Mouse (Mus musculus) forebrain, postnatal 0 days (tissue): ENCODE results near the gene Gimap4. TPM values are rescaled to one million over a fixed set of nuclear protein-coding genes. Genes with fewer than 3 reads are reported as not detected.

Experiments used
- ATAC-seq: fragments of 200-750 bp; cut with Nextera tagmentation; 2 replicates; pipeline ENCODE4 v1.8.0; 2017; ENCODE audit warnings: mild to moderate bottlenecking, moderate library complexity
- DNase-seq: peaks from one replicate; pipeline ENCODE4 v3.0.0-alpha.2; 2015
- H3K27ac ChIP-seq: fragments of 300-500 bp; sonication (generic); 2 replicates; pipeline ENCODE4 v1.5.1; 2014; ENCODE audit warnings: low read depth, mild to moderate bottlenecking, antibody characterized with exemption, low read length, moderate library complexity, mixed read lengths
- H3K27me3 ChIP-seq: fragments of 300-500 bp; sonication (generic); 2 replicates; pipeline ENCODE4 v1.6.1; 2014; ENCODE audit warnings: mild to moderate bottlenecking, low read length, mixed read lengths; ENCODE audit not compliant: insufficient read depth
- H3K36me3 ChIP-seq: fragments of 300-500 bp; sonication (generic); 2 replicates; pipeline ENCODE4 v1.6.1; 2014; ENCODE audit warnings: mild to moderate bottlenecking, moderate library complexity; ENCODE audit not compliant: insufficient read depth
- H3K4me1 ChIP-seq: fragments of 300-500 bp; sonication (generic); 2 replicates; pipeline ENCODE4 v1.6.1; 2014; ENCODE audit warnings: antibody characterized with exemption; ENCODE audit not compliant: insufficient read depth
- H3K4me2 ChIP-seq: fragments of 300-500 bp; sonication (generic); 2 replicates; pipeline ENCODE4 v1.6.1; 2014; ENCODE audit warnings: low read depth, mild to moderate bottlenecking, moderate library complexity
- H3K4me3 ChIP-seq: fragments of 300-500 bp; sonication (generic); 2 replicates; pipeline ENCODE4 v1.5.1; 2014; ENCODE audit warnings: low read depth, low read length, mixed read lengths
- H3K9ac ChIP-seq: fragments of 300-500 bp; sonication (generic); 2 replicates; pipeline ENCODE4 v1.6.1; 2014; ENCODE audit warnings: mild to moderate bottlenecking
- H3K9me3 ChIP-seq: fragments of 300-500 bp; sonication (generic); 2 replicates; pipeline ENCODE4 v1.6.1; 2016; ENCODE audit warnings: low read length
- CTCF ChIP-seq: sonication (generic); IDR thresholded peaks from 2 replicates; pipeline ENCODE4 v1.5.1; 2016; ENCODE audit warnings: antibody characterized with exemption, control low read depth, low read depth
- WGBS: fragments of 180-500 bp; shearing (Covaris S2); extraction: QIAGEN DNeasy Blood & Tissue Kit; methylation state at CpG from one replicate; pipeline ENCODE4 v1.1.7; 2014; 5-methylcytosine and 5-hydroxymethylcytosine counted together
- polyA plus RNA-seq: library from polyadenylated mRNA; unstranded; fragments of >200 nt; fragmentation: Nextera tagmentation; extraction: Ambion mirVana; gene quantifications from 2 replicates; pipeline ENCODE4 v1.2.1, GENCODE M21; 2015
- total RNA-seq: library from RNA; depleted of rRNA; stranded (reverse); fragments of >200 nt; gene quantifications from 2 replicates; pipeline ENCODE4 v1.2.3, GENCODE M21; 2014

Gimap4 gene
- total and polyA plus RNA-seq, 2 experiments from 2014 or later, result 0.48 to 0.52 TPM

GRCm38 (mm10) chr6:48725476-48725875, 41.1 kb downstream of the Gimap4 start:
- Histone ChIP-seq H3K4me1 (no peaks in the 10 kb centered on the region), H3K4me3 (no peak overlapping the region), H3K27me3 (no peaks in the 10 kb centered on the region), H3K27ac (no peak overlapping the region), H3K9me3 (no peaks in the 10 kb centered on the region), H3K36me3 (no peaks in the 10 kb centered on the region), H3K9ac (no peak overlapping the region), H3K4me2 (no peak overlapping the region)
- WGBS, result 0% methylated on average over 1 of the region's 1 CpGs
- TF ChIP-seq CTCF, result no peak
- DNase-seq (peak; percentile 19), ATAC-seq (peak; percentile 78; the same call in 1 of the 2 replicates)

GRCm38 (mm10) chr6:48727761-48728160, 43.4 kb downstream of the Gimap4 start:
- ATAC-seq, result no peak

GRCm38 (mm10) chr6:48732864-48733304, 48.5 kb downstream of the Gimap4 start:
- DNase-seq (no peak), ATAC-seq (no peak)
- Histone ChIP-seq H3K36me3 (no peaks in the 10 kb centered on the region), H3K9ac (no peak overlapping the region), H3K4me1 (no peaks in the 10 kb centered on the region), H3K9me3 (no peaks in the 10 kb centered on the region), H3K4me3 (no peak overlapping the region), H3K27ac (no peak overlapping the region), H3K27me3 (no peaks in the 10 kb centered on the region), H3K4me2 (no peak overlapping the region)
- no peak for TF ChIP-seq CTCF
- 60% methylated on average over 8 of the region's 8 CpGs for WGBS

More at GRCm38 (mm10) chr6:48727761-48728160, 43.4 kb downstream of the Gimap4 start:
- H3K4me3 ChIP-seq, result no peak overlapping the region
- no peak for DNase-seq
- no peaks in the 10 kb centered on the region for H3K27me3 ChIP-seq
- no peak overlapping the region for H3K4me2 ChIP-seq
- H3K27ac ChIP-seq, result no peak overlapping the region
- 87% methylated on average over 5 of the region's 5 CpGs for WGBS
- no peaks in the 10 kb centered on the region for H3K36me3 ChIP-seq
- no peak for TF ChIP-seq CTCF
- H3K9me3 ChIP-seq, result no peaks in the 10 kb centered on the region
- H3K9ac ChIP-seq, result no peak overlapping the region
- no peaks in the 10 kb centered on the region for H3K4me1 ChIP-seq

- no peak for ATAC-seq
- Histone ChIP-seq H3K27ac (no peak overlapping the region), H3K4me3 (no peak overlapping the region), H3K36me3 (no peaks in the 10 kb centered on the region), H3K27me3 (no peaks in the 10 kb centered on the region), H3K9me3 (no peaks in the 10 kb centered on the region), H3K4me1 (no peaks in the 10 kb centered on the region), H3K4me2 (no peak overlapping the region), H3K9ac (no peak overlapping the region)
- no peak for DNase-seq
- WGBS, result 92% methylated on average over 1 of the region's 1 CpGs
- no peak for TF ChIP-seq CTCF
These were observed 49.3 kb downstream of the Gimap4 start for GRCm38 (mm10) chr6:48733660-48734059.

GRCm38 (mm10) chr6:48737053-48737452, 52.7 kb downstream of the Gimap4 start:
- DNase-seq, result no peak
- H3K4me3 ChIP-seq, result no peak overlapping the region
- TF ChIP-seq CTCF, result no peak
- H3K27ac ChIP-seq, result no peak overlapping the region
- 83% methylated on average over 2 of the region's 2 CpGs for whole genome bisulfite sequencing
- H3K4me2 ChIP-seq, result no peak overlapping the region
- no peak for ATAC-seq
- H3K27me3 ChIP-seq, result peaks cover 13% of the 10 kb centered on the region
- H3K36me3 ChIP-seq, result no peaks in the 10 kb centered on the region
- no peak overlapping the region for H3K9ac ChIP-seq
- H3K9me3 ChIP-seq, result no peaks in the 10 kb centered on the region
- no peaks in the 10 kb centered on the region for H3K4me1 ChIP-seq

- Histone ChIP-seq H3K27me3 (peaks cover 19% of the 10 kb centered on the region), H3K9me3 (no peaks in the 10 kb centered on the region), H3K27ac (no peak overlapping the region), H3K4me2 (no peak overlapping the region), H3K4me3 (no peak overlapping the region), H3K9ac (no peak overlapping the region), H3K4me1 (no peaks in the 10 kb centered on the region), H3K36me3 (no peaks in the 10 kb centered on the region)
- DNase-seq (no peak), ATAC-seq (no peak)
- TF ChIP-seq CTCF, result no peak
- 81% methylated on average over 5 of the region's 5 CpGs for WGBS
These were observed 53.3 kb downstream of the Gimap4 start for GRCm38 (mm10) chr6:48737688-48738087.

GRCm38 (mm10) chr6:48738961-48739779, 54.8 kb downstream of the Gimap4 start, which contains the start of gene Gimap1:
Gene Gimap1 (plus strand): TSS chr6:48739054.
- Histone ChIP-seq H3K27me3 (peaks cover 19% of the 10 kb centered on the region), H3K4me1 (no peaks in the 10 kb centered on the region), H3K9me3 (no peaks in the 10 kb centered on the region), H3K4me3 (no peak within 1 kb of the TSS), H3K36me3 (no peaks in the 10 kb centered on the region), H3K9ac (no peak within 1 kb of the TSS), H3K27ac (no peak within 1 kb of the TSS), H3K4me2 (no peak within 1 kb of the TSS)
- DNase-seq (no peak), ATAC-seq (no peak)
- TF ChIP-seq CTCF, result no peak
- WGBS, result 86% methylated on average over 15 of the region's 15 CpGs
